ENCODE assay signal across 12 mouse cellular contexts in genomic region chr13:46793824-46794223, GRCm38 (mm10).
A peak's percentile ranks its signal among the peaks of the same experiment; 100 is the strongest.
DNase-seq lines count a peak whose midpoint lies in the region; ATAC-seq and TF ChIP-seq lines count a peak whose summit lies in the region.
"Had no signal": no experiment of that assay in that cellular context is flagged by ENCODE, and none has a peak within 500 bp of the region (broad histone marks: within the 10 kb centered on the region; RNA-seq: fewer than 3 reads in every experiment).

No protein-coding gene starts in this region.

- no peaks in the 10 kb centered on the region for H3K9me3 ChIP-seq in kidney, postnatal 0 days (replicated peaks; ENCODE audit: low read length)
- H3K9me3 ChIP-seq: megakaryocyte, embryonic 14.5 days; neural tube, embryonic 13.5 days had no signal

- DNase-seq in kidney, postnatal 0 days (ENCODE audit: low spot score), result no peak
- no peak for DNase-seq in kidney, postnatal 14 days
- peak; percentile 19 for DNase-seq in CD4-positive helper T cell, adult 2 months (ENCODE audit: low read depth, low spot score)
- DNase-seq in ES-CJ7 (ENCODE audit: low read depth, low spot score), result peak; percentile 76
- no peak for DNase-seq in layer of hippocampus, adult 11-12 months (ENCODE audit: low spot score)
- no peak for DNase-seq in right cerebral cortex, postnatal 4 days
- DNase-seq: adrenal gland, adult 8-10 months; cerebellum, adult 9-11 months had no signal

- H3K4me1 ChIP-seq in kidney, postnatal 0 days (replicated peaks; ENCODE audit: insufficient read depth, low read length), result no peaks in the 10 kb centered on the region
- H3K4me1 ChIP-seq: neural tube, embryonic 13.5 days had no signal

- TF ChIP-seq CTCF in kidney, postnatal 0 days (IDR thresholded peaks at IDR 0.05; ENCODE audit: low read depth), result peak; percentile 36; the same call in 1 of the 2 replicates

- WGBS in kidney, postnatal 0 days, result 87% methylated on average over 13 of the region's 13 CpGs

- H3K27ac ChIP-seq in kidney, postnatal 0 days, result no peak overlapping the region
- H3K27ac ChIP-seq: neural tube, embryonic 13.5 days had no signal

- no peak for ATAC-seq in kidney, postnatal 0 days (replicated peaks; ENCODE audit: low FRiP score, low read depth)
- 0 out of 2 replicates have a peak, but pooled peaks have one; percentile 30 for ATAC-seq in megakaryocyte, adult 5-6 weeks (ENCODE audit: poor library complexity, severe bottlenecking)

- no peaks in the 10 kb centered on the region for H3K27me3 ChIP-seq in kidney, postnatal 0 days (ENCODE audit: insufficient read depth, low read length)
- H3K27me3 ChIP-seq: megakaryocyte, embryonic 14.5 days; neural tube, embryonic 13.5 days had no signal

- no peak overlapping the region for H3K4me3 ChIP-seq in kidney, postnatal 0 days (replicated peaks; ENCODE audit: low read depth, low read length)
- H3K4me3 ChIP-seq: megakaryocyte, embryonic 14.5 days; neural tube, embryonic 13.5 days had no signal

- H3K4me2 ChIP-seq in kidney, postnatal 0 days (ENCODE audit: low read length), result no peak overlapping the region
- H3K4me2 ChIP-seq: heart, embryonic 11.5 days; neural tube, embryonic 13.5 days had no signal

- no peak overlapping the region for H3K9ac ChIP-seq in kidney, postnatal 0 days (ENCODE audit: low read depth, low read length)
- H3K9ac ChIP-seq: neural tube, embryonic 13.5 days had no signal

- 0 out of 2 replicates have a peak, but pooled peaks cover 15% of the 10 kb centered on the region for H3K36me3 ChIP-seq in kidney, postnatal 0 days (ENCODE audit: insufficient read depth, low read length)

Comparison
In these comparisons a context has a peak if more than half of its experiments do, and no peak if none do; other contexts are left out.
1. DNase-seq: peak in CD4-positive helper T cell, adult 2 months (single experiment) and ES-CJ7 (single experiment); none in kidney, postnatal 0 days (single experiment), kidney, postnatal 14 days (single experiment), layer of hippocampus, adult 11-12 months (single experiment) and right cerebral cortex, postnatal 4 days (single experiment).